Mouse (Mus musculus) embryonic facial prominence, embryonic 15.5 days (tissue): ENCODE results near the gene Hyal5. TPM values are rescaled to one million over a fixed set of nuclear protein-coding genes. Genes with fewer than 3 reads are reported as not detected.

Source experiments
- ATAC-seq: fragments of 200-750 bp; cut with Nextera tagmentation; 2 replicates; pipeline ENCODE4 v1.8.0; 2017; ENCODE audit warnings: low read depth, moderate TSS enrichment; ENCODE audit not compliant: insufficient number of reproducible peaks, low FRiP score, low TSS enrichment
- H3K27ac ChIP-seq: fragments of 300-500 bp; sonication (generic); replicated peaks from 2 replicates; pipeline ENCODE4 v1.5.1; 2015; ENCODE audit warnings: mild to moderate bottlenecking, inconsistent platforms
- H3K27me3 ChIP-seq: fragments of 300-500 bp; sonication (generic); 2 replicates; pipeline ENCODE4 v1.6.1; 2015; ENCODE audit warnings: inconsistent platforms
- H3K36me3 ChIP-seq: fragments of 300-500 bp; sonication (generic); 2 replicates; pipeline ENCODE4 v1.6.1; 2015; ENCODE audit warnings: mild to moderate bottlenecking, inconsistent platforms
- H3K4me1 ChIP-seq: fragments of 300-500 bp; sonication (generic); 2 replicates; pipeline ENCODE4 v1.6.1; 2015; ENCODE audit warnings: inconsistent platforms
- H3K4me2 ChIP-seq: fragments of 300-500 bp; sonication (generic); replicated peaks from 2 replicates; pipeline ENCODE4 v1.6.1; 2015; ENCODE audit warnings: mild to moderate bottlenecking, inconsistent platforms
- H3K4me3 ChIP-seq: fragments of 300-500 bp; sonication (generic); replicated peaks from 2 replicates; pipeline ENCODE4 v1.5.1; 2015; ENCODE audit warnings: mild to moderate bottlenecking, inconsistent platforms
- H3K9ac ChIP-seq: fragments of 300-500 bp; sonication (generic); 2 replicates; pipeline ENCODE4 v1.6.1; 2015; ENCODE audit warnings: inconsistent platforms
- H3K9me3 ChIP-seq: fragments of 300-500 bp; sonication (generic); replicated peaks from 2 replicates; pipeline ENCODE4 v1.6.1; 2016; ENCODE audit warnings: inconsistent platforms
- WGBS: fragments of 180-500 bp; shearing (Covaris S2); methylation state at CpG from one replicate; pipeline ENCODE4 v1.1.7; 2015; 5-methylcytosine and 5-hydroxymethylcytosine counted together
- polyA plus RNA-seq: library from polyadenylated mRNA; unstranded; fragments of >200 nt; fragmentation: Nextera tagmentation; extraction: Ambion mirVana; gene quantifications from 2 replicates; pipeline ENCODE4 v1.2.1, GENCODE M21; 2015

Hyal5 gene
- polyA plus RNA-seq, 1 experiment from 2014 or later, result not detected

DNA sequence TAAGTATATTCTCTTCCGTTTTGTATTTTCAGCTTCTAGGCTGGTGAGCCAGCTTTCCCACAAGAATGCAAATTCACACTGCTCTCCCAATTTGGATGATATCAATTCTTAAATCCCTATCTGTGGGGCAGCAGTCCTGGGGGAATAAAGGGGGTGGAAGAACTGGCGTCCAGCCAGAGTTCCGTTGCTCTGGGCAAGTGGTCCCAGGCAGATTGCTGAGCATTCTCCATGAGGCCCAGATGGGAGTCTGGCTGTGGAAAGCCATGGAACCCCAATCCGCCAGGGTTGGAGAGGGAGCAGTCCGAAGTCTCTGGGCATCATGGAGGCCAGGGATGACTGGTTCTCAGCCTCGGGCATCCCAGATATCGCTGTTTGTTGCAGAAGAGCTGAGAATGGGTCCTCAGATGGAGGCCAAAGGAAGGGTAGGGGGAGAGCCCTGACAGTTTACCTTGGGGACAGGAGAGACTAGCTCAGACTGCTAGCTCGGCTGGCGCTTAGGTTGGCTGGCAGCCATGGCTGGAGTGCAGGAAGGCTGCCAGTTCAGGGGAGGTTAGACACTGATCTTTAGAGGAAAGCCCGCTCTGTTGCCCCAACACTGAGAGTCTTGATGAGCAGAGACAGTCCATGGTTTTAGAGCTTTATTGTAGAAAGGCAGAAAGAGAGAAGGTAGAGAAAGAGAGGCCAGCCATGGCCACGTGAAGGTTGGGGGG lies 67.4 kb downstream of the Hyal5 start:
- Histone ChIP-seq H3K27ac (no peak overlapping the region), H3K36me3 (no peaks in the 10 kb centered on the region), H3K4me2 (no peak overlapping the region), H3K9me3 (no peaks in the 10 kb centered on the region), H3K9ac (no peak overlapping the region), H3K4me1 (no peaks in the 10 kb centered on the region), H3K4me3 (no peak overlapping the region), H3K27me3 (no peaks in the 10 kb centered on the region)
- no peak for ATAC-seq
- WGBS, result 86% methylated on average over 11 of the region's 11 CpGs

Other genes with a start within 250 kb of the Hyal5 start
- gene Wasl, start 193.0 kb upstream of the Hyal5 start, polyA plus RNA-seq, result 67.5 and 76.6 TPM in 2 replicates
- gene Hyal6, start 124.8 kb upstream of the Hyal5 start, polyA plus RNA-seq, result not detected in 2 replicates
- gene Hyal4, start 109.7 kb upstream of the Hyal5 start, polyA plus RNA-seq, result 0.05 and 0.17 TPM in 2 replicates
- not detected in 2 replicates for gene Spam1, start 66.8 kb upstream of the Hyal5 start, polyA plus RNA-seq
- 2.0 TPM in 2 replicates for gene Tmem229a, start 98.3 kb downstream of the Hyal5 start, polyA plus RNA-seq